Mouse (Mus musculus) kidney, postnatal 36 days (tissue): ENCODE measurements at regions not wholly inside any gene's neighbourhood (a gene's known extent, or its start where the extent isn't known, plus 50 kb on each side); places are given as distances from the start of the nearest gene placed in this dataset.

ENCODE experiments used
- DNase-seq, 2 experiments: peaks; one replicate each; pipeline ENCODE4 v3.0.0; 2021 to 2022; ENCODE audit warnings: mixed read lengths in 2 of 2

DNA sequence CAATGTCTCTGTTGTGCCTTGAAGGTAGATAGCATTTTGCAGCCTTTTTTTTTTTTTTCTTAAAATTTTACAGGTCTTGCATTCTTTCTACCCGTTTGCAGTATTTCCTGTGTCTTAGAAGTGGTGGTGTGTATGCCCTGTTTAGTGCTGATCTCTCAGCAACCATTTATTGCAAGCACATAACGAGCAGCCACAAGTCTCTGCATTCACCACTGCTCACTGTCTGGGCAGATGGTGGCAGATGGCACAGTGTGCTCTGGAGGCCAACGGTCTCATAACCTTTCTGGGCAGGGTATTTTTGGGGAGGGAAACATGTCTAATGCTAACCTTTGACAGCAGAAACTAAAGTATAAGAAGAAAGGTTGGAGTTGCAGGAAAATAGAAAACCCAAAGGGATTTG, 266.1 kb upstream of the Ptger4 start:
- no peak for DNase-seq

DNA sequence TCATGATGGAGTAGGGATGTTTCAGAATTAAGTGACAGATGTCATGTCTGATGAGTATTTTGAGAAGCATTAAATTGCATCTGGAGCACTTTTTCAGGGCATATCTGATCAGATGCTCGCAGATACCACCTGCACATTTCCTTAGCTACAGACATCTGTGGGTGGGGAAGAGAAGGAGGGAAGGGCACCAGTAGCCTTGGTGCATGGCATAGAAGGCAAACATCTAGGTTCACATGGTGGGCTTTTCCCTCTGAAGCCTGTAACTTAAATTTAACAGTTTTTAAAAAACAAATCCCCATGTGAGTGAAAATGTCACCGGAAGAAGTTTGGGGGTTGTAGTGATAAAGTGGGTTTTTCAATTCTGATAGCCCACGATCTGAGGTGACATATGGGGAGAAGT, 267.1 kb upstream of the Ptger4 start:
- DNase-seq, result no peak

GRCm38 (mm10) chr15:5512546-5512945, 268.6 kb upstream of the Ptger4 start:
- no peak for DNase-seq

DNA sequence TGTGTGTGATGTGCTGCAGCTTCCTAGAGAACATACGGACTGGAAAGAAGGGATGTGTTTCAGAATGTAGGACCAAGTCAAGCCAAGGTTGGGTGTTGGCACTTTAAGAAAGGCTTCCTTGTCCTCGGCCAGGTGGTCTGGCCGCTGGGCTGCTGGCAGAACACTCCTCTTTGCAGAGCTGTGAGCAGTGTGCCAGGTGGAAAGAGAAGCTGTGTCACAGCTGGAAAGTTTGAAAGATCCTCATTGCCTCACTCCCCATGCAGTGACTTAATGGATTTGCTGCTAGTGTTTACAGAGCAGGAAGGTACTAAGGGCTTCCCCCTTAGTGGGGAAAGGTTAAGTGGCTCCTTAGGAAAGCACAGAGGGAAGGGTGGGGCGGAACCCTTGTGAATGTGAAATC, 269.2 kb upstream of the Ptger4 start:
- DNase-seq, result no peak

DNA sequence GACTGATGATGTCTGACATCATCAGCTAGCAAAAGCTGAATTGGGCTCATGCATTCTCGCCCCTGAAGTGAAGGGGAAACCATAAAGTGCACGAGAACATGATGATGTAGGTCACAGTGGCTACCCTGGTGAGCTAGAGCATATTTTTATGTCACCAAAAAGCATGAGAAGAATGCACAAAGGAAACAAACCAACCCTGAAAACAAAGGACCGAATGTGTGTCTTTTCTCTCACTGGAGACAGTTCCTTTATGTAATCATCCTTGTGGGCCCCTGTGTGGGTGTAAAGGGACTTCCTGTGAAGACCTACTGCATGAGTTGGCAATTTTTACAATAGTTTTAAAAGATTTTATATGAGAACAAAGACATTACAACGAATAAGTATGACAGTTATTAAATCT, 270.2 kb upstream of the Ptger4 start:
- no peak for DNase-seq

DNA sequence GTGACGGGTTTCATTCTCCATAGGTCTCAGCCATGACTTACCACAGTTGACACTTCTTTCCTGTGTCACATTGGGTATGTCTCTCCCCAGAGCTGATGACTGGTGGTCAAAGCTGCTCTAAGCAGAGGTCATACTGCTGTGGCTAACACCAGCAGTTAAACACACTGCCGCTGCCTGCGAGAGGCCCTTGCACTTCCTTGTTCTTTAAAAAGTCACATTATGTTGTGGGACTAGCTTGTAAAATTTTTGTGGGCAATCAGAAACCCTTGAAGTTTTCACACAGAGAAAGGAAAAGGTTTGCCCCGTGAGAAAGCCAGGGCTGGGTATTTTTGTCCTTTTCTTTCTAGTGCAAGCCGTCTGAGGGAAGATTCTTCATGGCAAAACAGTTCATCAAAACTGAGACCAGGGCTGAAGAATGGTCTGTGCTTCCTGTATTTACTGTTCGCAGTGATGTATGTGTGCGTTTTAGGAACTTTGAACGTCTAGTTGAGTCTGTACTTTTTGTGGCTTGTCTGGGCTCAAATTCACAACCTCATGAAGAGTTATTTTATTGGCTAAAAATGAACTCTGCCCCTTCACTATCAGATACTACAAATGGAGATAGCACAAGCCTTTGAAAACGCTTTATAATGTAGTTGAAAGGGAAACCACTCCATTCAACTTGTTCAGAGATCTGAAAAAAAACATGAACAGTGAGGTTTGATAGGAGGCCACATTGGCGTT, 273.4 kb upstream of the Ptger4 start:
- DNase-seq, result no peak

DNA sequence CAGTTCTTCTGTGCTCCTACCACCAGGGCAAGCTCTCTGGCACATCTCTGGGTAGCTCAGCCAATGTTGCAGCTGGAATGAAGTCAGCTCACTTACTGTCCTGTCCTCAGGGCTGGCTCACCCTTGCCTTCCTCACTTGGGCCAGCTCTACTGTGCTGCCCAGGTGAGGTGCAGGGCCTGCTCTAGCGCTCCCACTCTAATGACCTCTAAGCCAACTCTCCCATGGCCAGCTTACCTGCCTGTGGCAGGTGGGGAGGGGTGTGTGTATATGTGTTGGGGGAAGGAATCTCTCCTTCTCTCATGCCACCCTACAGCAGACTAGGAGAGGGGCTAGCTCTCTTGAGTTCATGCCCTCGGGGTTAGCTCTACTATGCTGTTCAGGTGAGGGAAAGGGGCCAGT, 275.6 kb upstream of the Ptger4 start:
- DNase-seq, result no peak

- no peak for DNase-seq
These were observed 276.0 kb upstream of the Ptger4 start for GRCm38 (mm10) chr15:5519997-5520396.

GRCm38 (mm10) chr15:5528619-5529018, 284.6 kb upstream of the Ptger4 start:
- no peak for DNase-seq

- no peak for DNase-seq
These were observed 289.7 kb upstream of the Ptger4 start for GRCm38 (mm10) chr15:5533656-5534055.

- no peak for DNase-seq
These were observed 293.4 kb upstream of the Ptger4 start for GRCm38 (mm10) chr15:5537432-5537831.

GRCm38 (mm10) chr15:5539301-5539928, 295.4 kb upstream of the Ptger4 start:
- DNase-seq, result no peak

DNA sequence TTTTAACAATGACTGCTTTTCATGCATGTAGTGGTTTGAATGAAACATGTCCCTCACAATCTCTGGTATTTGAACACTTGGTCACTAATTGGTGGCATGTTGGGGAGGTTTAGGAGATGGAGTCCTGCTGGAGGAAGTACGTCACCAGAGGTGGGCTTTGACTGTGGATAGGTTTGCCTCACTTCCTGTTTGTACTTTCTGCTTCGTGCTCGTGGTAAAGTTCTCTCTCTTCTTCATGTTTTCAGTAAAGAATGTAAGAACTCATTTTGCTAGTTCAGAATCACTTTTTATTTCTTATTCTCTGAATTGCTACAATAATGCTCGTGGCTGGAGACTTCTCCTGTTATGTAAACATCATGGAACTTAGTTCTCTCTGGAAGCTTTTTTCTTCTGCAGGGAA, 310.5 kb upstream of the Ptger4 start:
- no peak for DNase-seq

GRCm38 (mm10) chr15:5554926-5555325, 310.9 kb upstream of the Ptger4 start:
- DNase-seq, result no peak

GRCm38 (mm10) chr15:5555381-5556066, 311.5 kb upstream of the Ptger4 start:
- DNase-seq, result peak; percentile 10 to 11

DNA sequence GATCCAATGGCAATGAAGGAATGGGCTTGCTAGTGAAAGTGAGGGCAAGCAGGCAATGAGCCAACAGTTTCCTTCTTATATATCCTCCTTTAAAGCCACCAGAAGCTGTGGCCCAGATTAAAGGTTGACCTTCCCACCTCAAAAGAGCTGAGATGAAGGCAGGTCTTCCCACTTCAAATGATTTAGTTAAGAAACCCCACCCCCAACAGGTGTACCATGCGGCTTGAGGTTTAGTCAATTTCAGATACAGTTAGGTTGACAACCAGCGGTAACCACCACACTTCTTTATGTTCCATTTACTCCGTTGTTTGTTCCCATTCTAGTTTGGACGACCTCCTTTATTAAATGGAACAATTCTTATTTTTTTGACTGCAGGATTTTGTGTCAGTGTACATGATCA, 317.8 kb upstream of the Ptger4 start:
- DNase-seq, result no peak

- DNase-seq, result no peak
These were observed 330.4 kb upstream of the Ptger4 start for GRCm38 (mm10) chr15:5574366-5574765.

- no peak for DNase-seq
These were observed 335.6 kb upstream of the Ptger4 start for GRCm38 (mm10) chr15:5579559-5579958.

DNA sequence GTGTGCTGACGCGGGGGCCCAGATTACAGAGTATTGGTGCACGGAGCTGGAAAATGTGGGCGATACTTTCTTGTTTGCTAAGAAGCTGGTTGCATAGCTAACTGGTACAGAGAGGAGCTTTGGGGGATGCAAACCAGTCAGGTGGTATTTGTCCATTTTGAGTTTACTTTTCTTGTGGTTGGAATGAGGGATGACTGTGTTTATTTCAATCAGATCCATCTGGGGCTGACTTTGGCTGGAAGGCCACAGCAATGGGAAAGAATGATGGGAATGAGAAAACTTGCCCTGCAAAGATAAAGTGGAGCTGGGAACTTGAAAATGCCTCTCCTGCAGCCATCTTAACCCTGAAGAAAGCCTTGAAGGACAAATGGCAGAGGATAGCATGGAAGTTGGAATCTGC, 336.4 kb upstream of the Ptger4 start:
- DNase-seq, result no peak

- DNase-seq, result no peak
These were observed 340.4 kb upstream of the Ptger4 start for GRCm38 (mm10) chr15:5584381-5584780.

DNA sequence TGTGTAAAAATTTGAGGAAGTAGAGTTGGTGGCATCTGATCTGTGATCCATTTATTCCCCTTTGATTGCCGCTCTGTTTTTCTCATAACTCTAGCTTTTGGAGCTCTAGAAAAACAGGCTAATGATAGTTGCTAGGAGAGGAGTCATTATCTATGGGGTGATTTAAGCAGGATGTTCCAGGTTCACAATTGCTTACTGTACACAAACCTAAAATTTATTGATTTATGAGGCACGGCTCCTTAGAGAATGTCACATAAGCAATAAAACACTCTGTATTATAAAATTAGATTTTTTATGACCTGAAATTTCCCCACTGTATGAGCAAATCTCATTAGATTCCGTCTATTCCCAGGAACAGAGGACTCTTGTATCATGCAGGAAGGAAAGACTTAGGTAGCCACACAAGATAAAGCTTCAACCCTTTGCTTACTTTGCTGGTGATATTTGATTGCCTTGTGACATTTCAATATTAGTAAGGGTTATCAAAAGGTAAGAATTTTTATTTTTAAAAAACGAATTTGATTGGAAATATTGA, 360.8 kb upstream of the Ptger4 start:
- no peak for DNase-seq

- DNase-seq, result no peak
These were observed 363.5 kb upstream of the Ptger4 start for GRCm38 (mm10) chr15:5607533-5607932.

- no peak for DNase-seq
These were observed 379.0 kb upstream of the Ptger4 start for GRCm38 (mm10) chr15:5623021-5623420.

- no peak for DNase-seq
These were observed 381.4 kb upstream of the Ptger4 start for GRCm38 (mm10) chr15:5625367-5625766.
